Mouse (Mus musculus) intestine, embryonic 15.5 days (tissue): Measurements from ENCODE around the gene Hoxc4. TPM values are rescaled to one million over a fixed set of nuclear protein-coding genes. Genes with fewer than 3 reads are reported as not detected.
A peak's percentile ranks its signal among the peaks of the same experiment; 100 is the strongest.

Experiments
- ATAC-seq: fragments of 200-750 bp; cut with Nextera tagmentation; 2 replicates; pipeline ENCODE4 v1.8.0; 2017; ENCODE audit warnings: moderate TSS enrichment, moderate library complexity
- H3K27ac ChIP-seq: fragments of 300-500 bp; sonication (generic); 2 replicates; pipeline ENCODE4 v1.5.1; 2015; ENCODE audit warnings: mild to moderate bottlenecking, inconsistent platforms
- H3K27me3 ChIP-seq: fragments of 300-500 bp; sonication (generic); replicated peaks from 2 replicates; pipeline ENCODE4 v1.6.1; 2015; ENCODE audit warnings: inconsistent platforms
- H3K36me3 ChIP-seq: fragments of 300-500 bp; sonication (generic); 2 replicates; pipeline ENCODE4 v1.6.1; 2015; ENCODE audit warnings: inconsistent platforms
- H3K4me1 ChIP-seq: fragments of 300-500 bp; sonication (generic); replicated peaks from 2 replicates; pipeline ENCODE4 v1.6.1; 2015; ENCODE audit warnings: inconsistent platforms
- H3K4me2 ChIP-seq: fragments of 300-500 bp; sonication (generic); replicated peaks from 2 replicates; pipeline ENCODE4 v1.6.1; 2015; ENCODE audit warnings: mild to moderate bottlenecking, inconsistent platforms
- H3K4me3 ChIP-seq: fragments of 300-500 bp; sonication (generic); replicated peaks from 2 replicates; pipeline ENCODE4 v1.5.1; 2015; ENCODE audit warnings: inconsistent platforms
- H3K9ac ChIP-seq: fragments of 300-500 bp; sonication (generic); 2 replicates; pipeline ENCODE4 v1.6.1; 2015; ENCODE audit warnings: inconsistent platforms
- H3K9me3 ChIP-seq: fragments of 300-500 bp; sonication (generic); 2 replicates; pipeline ENCODE4 v1.6.1; 2016; ENCODE audit warnings: inconsistent platforms
- WGBS: fragments of 180-500 bp; shearing (Covaris S2); methylation state at CpG from one replicate; pipeline ENCODE4 v1.1.7; 2015; 5-methylcytosine and 5-hydroxymethylcytosine counted together
- polyA plus RNA-seq: library from polyadenylated mRNA; unstranded; fragments of >200 nt; fragmentation: Nextera tagmentation; extraction: Ambion mirVana; gene quantifications from 2 replicates; pipeline ENCODE4 v1.2.1, GENCODE M21; 2015

Hoxc4 gene
- polyA plus RNA-seq, 1 experiment from 2014 or later = 10.6 TPM

DNA sequence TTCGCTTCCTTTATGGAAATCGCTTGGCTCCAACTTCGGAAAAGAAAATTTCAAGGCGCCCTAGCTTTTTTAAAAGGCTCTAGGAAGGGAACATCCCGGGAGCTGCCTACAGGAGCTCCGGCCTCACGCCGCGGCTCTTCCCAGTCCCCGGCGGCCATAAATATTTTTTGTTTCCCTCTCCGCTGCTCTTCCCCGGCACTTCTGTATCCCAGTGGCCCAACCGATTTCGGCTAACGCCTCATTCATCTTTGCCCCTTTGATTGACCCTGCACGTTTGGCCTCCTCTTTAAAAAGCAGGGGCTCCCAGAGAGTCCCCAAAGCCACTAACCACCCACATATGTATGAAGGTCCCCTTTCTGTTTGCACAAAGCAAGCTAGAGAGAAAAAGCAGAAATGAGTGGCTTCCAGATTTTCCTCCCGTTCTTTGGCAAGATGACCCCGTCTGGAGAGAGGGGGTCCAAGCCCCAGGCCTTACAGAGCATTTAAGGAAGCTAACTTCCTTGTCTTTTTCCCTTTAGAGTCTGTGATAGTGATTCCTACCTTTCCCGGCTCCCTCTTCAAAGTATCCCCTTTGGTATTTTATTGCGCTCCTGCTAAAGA, 40.8 kb downstream of the Hoxc4 start:
- WGBS = 7% methylated on average over 21 of the region's 21 CpGs

DNA sequence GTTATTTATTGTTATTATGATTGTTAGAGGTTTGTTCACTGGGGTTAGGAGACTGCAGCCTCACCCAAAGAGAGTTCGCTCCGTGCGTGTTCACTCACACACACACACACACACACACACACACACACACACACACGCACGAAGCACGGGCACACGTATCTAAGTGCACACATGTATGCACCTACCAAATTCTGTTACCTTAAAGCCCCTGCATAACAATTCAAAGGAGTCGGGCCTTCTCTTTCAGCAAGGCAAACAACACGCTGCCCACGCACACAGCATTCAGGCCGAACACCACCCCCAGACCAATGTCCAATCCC, 41.2 kb downstream of the Hoxc4 start:
- peak; percentile 38; the same call in 1 of the 2 replicates for ATAC-seq
- WGBS = 23% methylated on average over 11 of the region's 11 CpGs

More for the DNA sequence above, 40.8 kb downstream of the Hoxc4 start:
- Histone ChIP-seq H3K9ac (peak overlapping the region; percentile 43), H3K27ac (peak overlapping the region; percentile 92), H3K4me2 (peak overlapping the region; percentile 64), H3K27me3 (peaks cover 12% of the 10 kb centered on the region; the same call in 1 of the 2 replicates), H3K36me3 (no peaks in the 10 kb centered on the region), H3K4me1 (peaks cover 20% of the 10 kb centered on the region), H3K4me3 (peak overlapping the region; percentile 25), H3K9me3 (no peaks in the 10 kb centered on the region)
- ATAC-seq = no peak

DNA sequence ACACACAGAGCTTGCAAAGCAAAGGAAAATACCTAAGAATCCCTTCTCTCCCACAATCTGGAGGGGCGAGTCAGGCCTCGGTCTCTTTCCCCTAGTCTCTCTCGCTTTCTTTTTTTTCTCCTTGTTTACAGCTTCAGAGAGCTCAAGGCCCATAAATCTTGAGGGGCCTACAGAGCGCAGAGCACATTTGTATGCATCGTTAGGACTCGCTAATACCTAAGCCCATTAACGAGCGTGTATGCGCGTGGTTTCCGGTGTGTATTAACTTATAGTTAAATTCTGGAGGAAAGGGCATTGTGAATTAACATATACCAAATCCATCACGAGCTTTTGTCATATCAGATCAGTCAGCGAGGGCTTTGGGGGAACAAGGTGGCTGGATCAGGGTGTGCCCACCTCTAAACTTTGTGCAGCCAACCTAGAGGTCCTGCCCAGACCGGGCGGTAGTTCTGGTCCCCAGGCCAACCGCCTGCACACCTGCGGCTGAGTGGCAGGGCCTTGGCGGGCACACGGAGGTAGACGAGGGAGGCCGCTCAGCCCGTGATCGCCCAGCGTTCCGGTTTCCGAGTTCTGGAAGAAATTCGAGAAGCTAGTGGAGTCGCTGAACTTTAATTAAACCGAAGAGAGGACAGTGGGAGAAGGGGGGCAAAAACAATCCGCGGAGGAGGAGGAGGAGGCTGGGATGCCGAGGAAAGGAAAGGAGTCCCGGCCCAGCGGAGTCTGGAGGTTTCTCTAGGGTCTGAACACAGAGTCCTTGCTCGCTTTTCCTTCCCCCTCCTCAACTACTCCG, 41.8 kb downstream of the Hoxc4 start:
- peak overlapping the region; percentile 92 for H3K27ac ChIP-seq
- WGBS = 8% methylated on average over 36 of the region's 36 CpGs
- H3K4me2 ChIP-seq = peak overlapping the region; percentile 64
- ATAC-seq = peak; percentile 63
- no peaks in the 10 kb centered on the region for H3K36me3 ChIP-seq
- H3K27me3 ChIP-seq = peaks cover 10% of the 10 kb centered on the region; the same call in 1 of the 2 replicates
- peaks cover 20% of the 10 kb centered on the region for H3K4me1 ChIP-seq
- H3K9ac ChIP-seq = peak overlapping the region; percentile 43; the same call in 1 of the 2 replicates
- H3K9me3 ChIP-seq = no peaks in the 10 kb centered on the region
- H3K4me3 ChIP-seq = peak overlapping the region; percentile 26

More for the DNA sequence above, 41.2 kb downstream of the Hoxc4 start:
- H3K4me2 ChIP-seq = peak overlapping the region; percentile 64
- H3K4me1 ChIP-seq = peaks cover 18% of the 10 kb centered on the region
- peaks cover 10% of the 10 kb centered on the region; the same call in 1 of the 2 replicates for H3K27me3 ChIP-seq
- peak overlapping the region; percentile 43; the same call in 1 of the 2 replicates for H3K9ac ChIP-seq
- peak overlapping the region; percentile 92 for H3K27ac ChIP-seq
- H3K4me3 ChIP-seq = peak overlapping the region; percentile 25
- H3K36me3 ChIP-seq = no peaks in the 10 kb centered on the region
- no peaks in the 10 kb centered on the region for H3K9me3 ChIP-seq

DNA sequence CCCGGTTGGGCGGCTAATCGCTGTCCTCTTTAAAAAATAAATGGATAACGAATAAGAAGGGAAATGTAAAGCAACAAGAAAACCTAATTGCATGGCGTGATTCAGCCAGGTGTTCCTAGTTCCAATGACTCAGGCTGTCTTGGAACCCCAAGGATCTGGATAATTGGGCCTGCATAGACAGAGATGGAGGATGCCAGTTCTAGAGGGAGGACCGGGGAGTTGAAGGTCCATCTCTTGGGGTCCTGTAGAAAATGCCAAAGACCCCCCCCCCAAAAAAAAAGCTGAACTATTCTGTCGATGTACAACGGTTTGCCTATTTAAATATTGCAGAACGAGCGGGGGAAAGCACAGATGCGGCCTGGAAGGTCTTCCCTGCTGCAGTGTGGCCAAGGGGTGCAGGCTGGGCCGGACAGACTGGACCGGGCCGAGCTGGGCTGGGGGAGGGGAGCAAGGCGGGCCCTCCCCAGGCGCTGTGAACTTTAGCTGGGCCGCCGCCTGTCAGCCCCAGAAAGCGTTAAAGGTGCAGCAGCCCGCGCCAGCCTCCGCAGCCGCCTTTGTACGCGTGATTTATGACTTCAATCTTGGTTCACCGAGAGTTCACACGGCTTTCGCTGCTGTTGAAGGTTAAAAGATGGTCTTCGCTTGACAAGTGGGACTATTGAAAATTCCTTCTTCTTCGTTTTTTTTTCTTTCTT, 42.5 kb downstream of the Hoxc4 start:
- peak overlapping the region; percentile 92 for H3K27ac ChIP-seq
- no peaks in the 10 kb centered on the region for H3K9me3 ChIP-seq
- H3K4me1 ChIP-seq = peaks cover 23% of the 10 kb centered on the region
- WGBS = 2% methylated on average over 30 of the region's 30 CpGs
- peak; percentile 56 for ATAC-seq
- H3K4me2 ChIP-seq = peak overlapping the region; percentile 64
- H3K36me3 ChIP-seq = no peaks in the 10 kb centered on the region
- peak overlapping the region; percentile 43; the same call in 1 of the 2 replicates for H3K9ac ChIP-seq
- peak overlapping the region; percentile 26 for H3K4me3 ChIP-seq
- H3K27me3 ChIP-seq = peaks cover 9% of the 10 kb centered on the region; the same call in 1 of the 2 replicates

DNA sequence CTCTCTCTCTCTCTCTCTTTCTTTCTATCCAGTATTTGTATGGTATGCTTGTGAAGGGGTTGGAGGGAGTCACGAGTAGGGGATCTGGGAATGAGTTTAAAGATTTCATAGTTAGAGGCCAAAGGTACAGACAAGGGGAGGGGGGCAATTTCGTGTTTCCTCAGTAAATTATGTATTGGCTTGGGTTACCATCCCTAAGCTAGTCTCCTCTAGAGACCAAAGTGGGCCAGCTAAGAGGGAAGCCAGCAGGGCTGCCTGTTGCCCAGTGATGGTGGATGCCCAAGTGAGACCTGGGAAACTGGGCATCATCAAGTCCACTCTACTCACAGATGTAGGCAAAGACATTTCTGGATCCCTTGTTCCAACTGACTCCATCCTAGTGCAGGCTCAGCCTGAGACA, 43.3 kb downstream of the Hoxc4 start:
- H3K4me1 ChIP-seq = peaks cover 23% of the 10 kb centered on the region
- H3K9ac ChIP-seq = no peak overlapping the region
- whole genome bisulfite sequencing = 11% methylated on average over 2 of the region's 2 CpGs
- H3K9me3 ChIP-seq = no peaks in the 10 kb centered on the region
- H3K4me3 ChIP-seq = no peak overlapping the region
- no peaks in the 10 kb centered on the region for H3K36me3 ChIP-seq
- H3K27me3 ChIP-seq = peaks cover 5% of the 10 kb centered on the region; the same call in 1 of the 2 replicates
- H3K27ac ChIP-seq = peak overlapping the region; percentile 92
- no peak for ATAC-seq
- no peak overlapping the region for H3K4me2 ChIP-seq

DNA sequence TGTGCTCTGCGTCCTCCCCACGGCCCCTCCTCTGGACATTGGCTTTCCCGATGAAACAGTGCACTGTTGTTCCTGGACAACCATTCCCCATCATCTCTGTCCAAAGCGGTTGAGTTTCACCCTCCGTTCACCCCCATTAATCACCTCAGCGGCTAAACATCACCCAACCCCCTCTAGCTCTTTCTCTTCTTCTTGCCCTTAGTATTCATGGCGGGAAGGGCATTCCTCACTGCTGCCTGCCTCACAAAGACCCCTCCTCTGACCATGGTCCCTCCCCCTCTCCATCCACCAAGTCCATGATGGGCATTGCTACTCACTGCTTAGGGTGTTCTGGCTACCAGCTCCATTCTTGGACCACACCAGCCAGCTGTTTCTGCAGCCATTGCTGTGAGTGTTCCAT, 46.9 kb downstream of the Hoxc4 start:
- WGBS = 27% methylated on average over 7 of the region's 7 CpGs
- Histone ChIP-seq H3K9me3 (no peaks in the 10 kb centered on the region), H3K9ac (no peak overlapping the region), H3K4me1 (peaks cover 36% of the 10 kb centered on the region), H3K4me3 (no peak overlapping the region), H3K27ac (no peak overlapping the region), H3K36me3 (no peaks in the 10 kb centered on the region), H3K4me2 (no peak overlapping the region), H3K27me3 (peaks cover 13% of the 10 kb centered on the region)
- 0 out of 2 replicates have a peak, but pooled peaks have one; percentile 19 for ATAC-seq

DNA sequence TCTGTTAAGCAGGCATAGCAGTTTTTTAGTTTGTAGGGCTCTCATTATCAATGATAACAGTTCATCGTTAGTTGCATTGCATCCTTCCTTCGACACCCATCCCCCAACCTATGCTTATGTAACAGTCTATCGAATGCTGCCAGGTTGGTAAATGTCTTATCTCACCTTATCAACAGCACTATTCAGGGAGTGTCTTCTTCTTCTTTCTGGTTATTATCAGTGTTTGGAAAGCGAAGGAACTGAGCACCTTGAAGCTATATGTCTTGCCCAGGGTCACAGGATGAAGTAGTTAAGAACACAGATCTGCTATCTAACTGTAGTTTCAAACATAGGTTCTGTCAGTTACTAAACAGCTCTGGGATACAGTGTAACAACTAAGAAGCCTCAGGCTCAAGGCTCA, 49.0 kb downstream of the Hoxc4 start:
- Histone ChIP-seq H3K4me1 (peaks cover 28% of the 10 kb centered on the region), H3K9me3 (no peaks in the 10 kb centered on the region)
- WGBS = 44% methylated on average over 4 of the region's 4 CpGs

DNA sequence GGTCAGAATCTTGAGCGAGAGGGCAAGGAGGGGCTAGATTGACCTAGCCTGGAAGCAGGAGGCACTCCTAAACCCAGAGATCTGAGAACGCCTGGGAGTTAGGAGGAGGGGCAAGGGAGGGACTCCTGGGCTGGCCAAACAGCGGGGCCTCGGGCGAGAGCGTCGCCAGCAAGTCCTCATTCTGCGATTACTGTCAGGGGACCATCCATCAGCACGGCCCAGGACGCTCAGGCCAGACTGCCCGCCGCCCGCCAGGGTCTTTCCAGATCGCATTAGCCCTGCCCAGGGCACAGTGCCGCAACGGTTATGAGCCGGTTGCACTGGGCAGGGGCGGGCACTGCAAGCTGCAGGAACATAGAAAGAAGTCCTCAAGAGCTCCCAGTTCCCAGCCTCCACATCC, 50.4 kb downstream of the Hoxc4 start:
- H3K4me2 ChIP-seq = peak overlapping the region; percentile 65
- no peaks in the 10 kb centered on the region for H3K9me3 ChIP-seq
- WGBS = 2% methylated on average over 18 of the region's 18 CpGs
- peak overlapping the region; percentile 49 for H3K27ac ChIP-seq
- H3K27me3 ChIP-seq = peaks cover 16% of the 10 kb centered on the region
- peaks cover 28% of the 10 kb centered on the region for H3K4me1 ChIP-seq
- ATAC-seq = peak; percentile 82
- H3K36me3 ChIP-seq = no peaks in the 10 kb centered on the region
- peak overlapping the region; percentile 46 for H3K9ac ChIP-seq
- H3K4me3 ChIP-seq = peak overlapping the region; percentile 25; the same call in 1 of the 2 replicates

More for the DNA sequence above, 49.0 kb downstream of the Hoxc4 start:
- no peak overlapping the region for H3K4me3 ChIP-seq
- H3K36me3 ChIP-seq = no peaks in the 10 kb centered on the region
- H3K9ac ChIP-seq = no peak overlapping the region
- peaks cover 16% of the 10 kb centered on the region for H3K27me3 ChIP-seq
- ATAC-seq = no peak
- H3K4me2 ChIP-seq = no peak overlapping the region
- H3K27ac ChIP-seq = no peak overlapping the region

DNA sequence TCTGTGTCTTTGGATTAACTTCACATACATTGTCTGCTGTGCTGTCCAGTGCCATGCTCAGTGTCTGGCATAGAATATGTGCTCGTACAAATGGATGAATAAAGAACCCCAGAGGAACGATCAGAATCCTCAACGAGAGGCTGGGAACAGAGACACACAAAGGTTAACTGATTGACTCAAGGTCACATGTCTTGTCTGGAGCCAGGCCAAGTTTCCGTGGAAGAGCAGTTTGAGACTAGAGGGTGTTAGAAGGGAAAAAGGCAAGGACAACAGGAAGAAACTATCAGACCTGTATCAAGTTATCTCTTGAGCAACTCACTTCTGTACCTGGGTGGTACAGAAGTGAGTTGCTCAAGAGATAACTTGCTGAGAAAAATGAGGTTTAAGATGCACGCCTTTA, 52.5 kb downstream of the Hoxc4 start:
- Histone ChIP-seq H3K36me3 (no peaks in the 10 kb centered on the region), H3K27me3 (peaks cover 25% of the 10 kb centered on the region), H3K9me3 (no peaks in the 10 kb centered on the region), H3K4me2 (no peak overlapping the region), H3K4me3 (no peak overlapping the region), H3K9ac (no peak overlapping the region), H3K27ac (no peak overlapping the region), H3K4me1 (peaks cover 26% of the 10 kb centered on the region)
- ATAC-seq = no peak
- 41% methylated on average over 5 of the region's 5 CpGs for WGBS

DNA sequence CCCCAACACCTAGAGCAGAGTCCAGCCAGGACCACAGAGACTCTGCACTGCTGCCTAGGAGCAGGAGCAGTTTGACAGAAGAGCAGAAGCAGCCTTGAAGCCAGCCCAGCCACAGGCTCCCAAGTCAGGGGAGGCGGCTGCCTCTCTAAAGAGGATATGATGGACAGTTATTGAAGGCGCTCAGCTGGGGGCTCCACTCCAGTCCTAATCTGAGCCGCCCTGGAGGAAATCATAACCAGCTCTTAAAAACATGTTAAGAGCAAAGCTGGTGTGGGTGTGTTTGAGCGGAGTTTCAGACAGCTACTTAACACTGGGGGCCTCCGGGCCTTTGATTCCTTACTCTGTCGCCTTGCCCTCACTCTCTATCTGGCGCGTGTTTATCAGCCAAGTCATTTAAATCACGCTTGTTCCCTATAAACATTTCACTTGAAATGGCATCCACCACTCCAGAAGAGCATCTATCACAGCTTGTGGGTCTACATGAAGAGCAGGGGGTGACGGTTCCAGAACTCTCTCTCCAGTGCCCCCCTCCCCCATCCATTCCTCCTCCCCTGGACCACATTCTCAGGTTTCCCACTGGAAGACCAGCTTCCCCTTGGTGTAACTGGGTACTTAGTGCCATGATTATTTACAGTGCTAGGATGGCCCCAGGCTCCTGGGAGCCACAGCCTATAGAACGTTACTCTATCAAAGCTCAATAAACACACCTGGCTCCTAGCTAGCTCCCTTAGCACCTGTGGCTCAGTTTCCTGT, 56.1 kb downstream of the Hoxc4 start:
- peaks cover 14% of the 10 kb centered on the region; the same call in 1 of the 2 replicates for H3K27me3 ChIP-seq
- H3K36me3 ChIP-seq = no peaks in the 10 kb centered on the region
- no peaks in the 10 kb centered on the region for H3K9me3 ChIP-seq
- no peak overlapping the region for H3K9ac ChIP-seq
- WGBS = 30% methylated on average over 11 of the region's 11 CpGs
- no peak for ATAC-seq
- H3K27ac ChIP-seq = no peak overlapping the region
- peaks cover 8% of the 10 kb centered on the region; the same call in 1 of the 2 replicates for H3K4me1 ChIP-seq
- no peak overlapping the region for H3K4me2 ChIP-seq
- no peak overlapping the region for H3K4me3 ChIP-seq

DNA sequence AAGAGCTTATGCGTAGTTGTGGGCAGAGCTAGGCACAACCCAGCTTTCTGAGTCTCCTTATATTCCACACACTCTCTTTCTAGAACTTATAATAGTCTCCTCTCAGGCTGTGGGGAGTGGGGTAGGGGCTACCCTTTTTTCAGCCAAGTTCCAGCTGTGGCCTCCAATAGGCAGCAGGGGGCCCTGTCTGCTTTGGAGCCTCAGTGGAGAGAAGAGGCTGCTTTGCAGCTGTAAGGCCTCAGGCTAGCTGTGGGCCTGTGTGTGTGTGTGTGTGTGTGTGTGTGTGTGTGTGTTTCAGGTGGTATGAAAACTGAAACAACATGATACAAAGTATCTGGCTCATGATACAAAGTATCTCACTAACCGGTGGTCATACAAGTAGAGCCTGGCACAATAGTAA, 58.9 kb downstream of the Hoxc4 start:
- no peak overlapping the region for H3K4me3 ChIP-seq
- ATAC-seq = no peak
- no peaks in the 10 kb centered on the region for H3K36me3 ChIP-seq
- H3K9me3 ChIP-seq = no peaks in the 10 kb centered on the region
- WGBS = 79% methylated on average over 2 of the region's 2 CpGs
- H3K27ac ChIP-seq = no peak overlapping the region
- H3K4me2 ChIP-seq = no peak overlapping the region
- peaks cover 3% of the 10 kb centered on the region; the same call in 1 of the 2 replicates for H3K4me1 ChIP-seq
- H3K9ac ChIP-seq = no peak overlapping the region
- peaks cover 9% of the 10 kb centered on the region; the same call in 1 of the 2 replicates for H3K27me3 ChIP-seq
